Mouse (Mus musculus): ENCODE results near the gene Itpk1.

Gene Itpk1

GRCm38 (mm10) chr12:102713153-102713865 is 8.6 kb upstream of the Itpk1 start:
- no peak for DNase-seq

- DNase-seq: no peak
Measured at GRCm38 (mm10) chr12:102710851-102711375, 6.2 kb upstream of the Itpk1 start.

- DNase-seq: no peak
Measured at GRCm38 (mm10) chr12:102709896-102710295, 5.2 kb upstream of the Itpk1 start.

- no peak for DNase-seq
Measured at GRCm38 (mm10) chr12:102708220-102708619, 3.5 kb upstream of the Itpk1 start.

- DNase-seq: no peak
Measured at GRCm38 (mm10) chr12:102706833-102707463, 2.2 kb upstream of the Itpk1 start.

GRCm38 (mm10) chr12:102705906-102706640 is 1.3 kb upstream of the Itpk1 start:
- no peak for DNase-seq

GRCm38 (mm10) chr12:102705216-102705871 is 614 bp upstream of the Itpk1 start:
- DNase-seq: peak; percentile 90

- DNase-seq: no peak
Measured at GRCm38 (mm10) chr12:102703921-102704408, 765 bp downstream of the Itpk1 start.

- no peak for DNase-seq
Measured at GRCm38 (mm10) chr12:102703441-102703840, 1.3 kb downstream of the Itpk1 start.

GRCm38 (mm10) chr12:102703111-102703412 is 1.7 kb downstream of the Itpk1 start:
- DNase-seq: peak; percentile 64

- peak; percentile 94 for DNase-seq
Measured at GRCm38 (mm10) chr12:102702356-102703110, 2.2 kb downstream of the Itpk1 start.

GRCm38 (mm10) chr12:102701691-102702207 is 3.0 kb downstream of the Itpk1 start:
- DNase-seq: no peak

- DNase-seq: no peak
Measured at GRCm38 (mm10) chr12:102700453-102700852, 4.3 kb downstream of the Itpk1 start.

GRCm38 (mm10) chr12:102699156-102699555 is 5.6 kb downstream of the Itpk1 start:
- DNase-seq: no peak

- DNase-seq: peak; percentile 57
Measured at GRCm38 (mm10) chr12:102698089-102698684, 6.5 kb downstream of the Itpk1 start.

- no peak for DNase-seq
Measured at GRCm38 (mm10) chr12:102697381-102697780, 7.3 kb downstream of the Itpk1 start.

- DNase-seq: no peak
Measured at GRCm38 (mm10) chr12:102696635-102697354, 7.9 kb downstream of the Itpk1 start.

- no peak for DNase-seq
Measured at GRCm38 (mm10) chr12:102695369-102696239, 9.1 kb downstream of the Itpk1 start.

GRCm38 (mm10) chr12:102691761-102692160 is 13.0 kb downstream of the Itpk1 start:
- no peak for DNase-seq

GRCm38 (mm10) chr12:102691180-102691579 is 13.6 kb downstream of the Itpk1 start:
- peak; percentile 32 for DNase-seq

Measured in embryo, embryonic 11 days (tissue).